Mouse (Mus musculus) brain, embryonic 14.5 days (tissue): ENCODE measurements around the gene Slc43a1.

ENCODE experiments used
- CTCF ChIP-seq: fragments of 200-500 bp; IDR thresholded peaks from 2 replicates; pipeline ENCODE4 v1.5.1; 2012; ENCODE audit warnings: inconsistent platforms, mild to moderate bottlenecking, moderate library complexity, borderline replicate concordance; ENCODE audit not compliant: insufficient read depth, insufficient read length; ENCODE audit errors: extremely low read depth
- POLR2A ChIP-seq: fragments of 200-500 bp; IDR thresholded peaks from 2 replicates; pipeline ENCODE4 v1.6.1; 2012; ENCODE audit warnings: mild to moderate bottlenecking, inconsistent platforms, borderline replicate concordance; ENCODE audit not compliant: poor library complexity, insufficient read depth, insufficient read length, severe bottlenecking; ENCODE audit errors: extremely low read depth

DNA sequence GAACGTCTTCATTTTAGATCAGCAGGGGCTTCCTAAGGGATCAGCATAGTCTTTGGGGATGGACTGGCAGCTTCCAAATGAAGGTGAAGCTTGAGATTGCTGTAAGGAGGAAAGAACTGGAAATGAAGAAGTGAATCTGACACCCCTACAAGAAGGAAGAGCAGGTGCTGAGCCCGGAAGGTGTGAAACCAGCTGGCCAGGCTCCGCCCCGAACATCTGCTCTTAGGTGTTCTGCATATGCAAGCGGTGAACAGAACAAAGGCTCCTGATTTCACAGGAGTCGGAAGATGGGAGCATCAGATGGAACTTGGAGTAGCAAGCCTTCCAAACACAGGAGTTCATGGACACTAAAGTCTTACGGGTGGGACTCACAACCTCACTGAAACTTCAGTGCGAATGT is 1.5 kb upstream of the Slc43a1 start:
- TF ChIP-seq CTCF: no peak
- TF ChIP-seq POLR2A: no peak
